Mouse (Mus musculus) induced T-regulatory cell, adult 2 months (primary cell): ENCODE measurements at regions not wholly inside any gene's neighbourhood (a gene's known extent, or its start where the extent isn't known, plus 50 kb on each side); places are given as distances from the start of the nearest gene placed in this dataset.

Experiments
- DNase-seq: peaks from one replicate; pipeline ENCODE4 v3.0.0-alpha.2; 2012; ENCODE audit warnings: low read depth

GRCm38 (mm10) chr14:17347286-17347685 lies 312.8 kb upstream of the Thrb start:
- DNase-seq, result no peak

DNA sequence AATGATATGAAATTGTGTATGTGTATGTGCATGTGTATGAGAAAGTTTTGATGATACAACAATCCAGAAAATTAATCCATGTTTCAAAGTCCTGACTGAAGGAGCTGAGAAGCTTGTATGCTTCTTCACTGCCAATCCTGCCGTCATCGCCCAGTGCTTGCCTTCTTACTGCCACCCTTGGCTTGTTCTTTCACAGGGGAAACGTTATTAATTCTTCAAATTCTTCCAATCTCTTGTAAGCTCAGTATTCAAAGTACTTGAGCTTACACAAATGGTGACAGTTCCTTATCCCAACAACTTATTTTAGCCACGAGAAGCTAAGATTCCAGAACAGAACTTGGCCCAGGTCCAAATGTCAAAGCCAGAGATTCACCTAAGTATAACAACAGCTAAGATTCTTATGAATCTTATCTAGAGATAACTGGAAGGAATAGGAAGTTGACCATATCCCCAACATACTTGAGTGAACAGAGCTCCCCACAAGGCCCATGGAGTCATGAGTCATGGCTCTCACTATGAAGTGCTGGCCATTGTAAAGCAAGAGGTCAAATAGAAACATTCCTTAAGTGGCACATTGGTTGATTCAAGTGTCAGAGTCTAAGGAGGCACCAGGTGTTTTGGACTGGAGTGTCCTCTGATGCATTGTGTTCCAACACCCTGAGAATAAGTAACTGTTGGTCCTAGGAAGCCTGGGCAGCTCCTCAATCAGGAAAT lies 307.6 kb upstream of the Thrb start:
- DNase-seq, result no peak

GRCm38 (mm10) chr14:17361910-17362309 lies 298.2 kb upstream of the Thrb start:
- DNase-seq, result no peak

- DNase-seq, result peak; percentile 56
These were observed 257.1 kb upstream of the Thrb start for GRCm38 (mm10) chr14:17402751-17403479.

GRCm38 (mm10) chr14:17405551-17406336 lies 254.3 kb upstream of the Thrb start:
- peak; percentile 55 for DNase-seq

DNA sequence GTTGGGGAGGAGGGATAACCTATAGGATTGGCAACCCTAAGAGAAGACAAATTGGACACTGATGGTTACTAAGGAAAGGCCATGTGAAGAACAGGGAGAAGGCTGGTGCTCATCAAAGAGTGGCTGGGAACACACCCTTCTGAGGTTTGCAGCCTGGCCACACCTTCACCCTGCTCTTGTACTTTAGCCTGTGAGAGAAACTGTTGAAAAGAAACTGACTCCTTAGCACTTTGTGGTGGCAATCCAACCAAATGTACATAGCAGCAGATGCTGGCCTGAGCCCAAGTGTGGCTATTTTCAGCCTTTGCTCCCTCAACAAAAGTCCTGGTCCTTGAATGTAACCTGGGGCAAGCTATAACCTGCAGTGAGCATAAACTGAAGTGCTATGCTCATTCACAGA lies 253.2 kb upstream of the Thrb start:
- DNase-seq, result no peak

DNA sequence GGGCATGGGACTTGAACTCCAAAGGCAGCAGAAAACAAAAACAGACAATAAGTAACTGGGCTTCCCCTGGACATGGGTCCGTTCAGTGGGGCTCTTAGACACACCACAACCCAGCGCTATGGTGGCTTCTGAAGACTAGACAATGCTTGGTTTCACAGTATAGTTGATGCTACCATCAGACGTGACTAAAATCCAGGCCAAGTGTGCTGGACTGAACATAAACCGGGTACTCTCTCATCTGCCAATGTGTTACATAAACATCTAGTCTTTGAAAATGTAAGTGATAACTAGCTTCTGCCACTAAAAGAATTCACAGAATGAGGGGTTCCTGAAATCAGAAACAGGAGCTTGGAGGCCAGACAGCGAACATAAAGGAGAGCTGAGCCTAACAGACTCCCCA lies 251.7 kb upstream of the Thrb start:
- DNase-seq, result no peak

- DNase-seq, result no peak
These were observed 251.2 kb upstream of the Thrb start for GRCm38 (mm10) chr14:17408813-17409212.

GRCm38 (mm10) chr14:17409497-17409896 lies 250.6 kb upstream of the Thrb start:
- DNase-seq, result no peak

GRCm38 (mm10) chr14:17410752-17411151 lies 249.3 kb upstream of the Thrb start:
- no peak for DNase-seq

DNA sequence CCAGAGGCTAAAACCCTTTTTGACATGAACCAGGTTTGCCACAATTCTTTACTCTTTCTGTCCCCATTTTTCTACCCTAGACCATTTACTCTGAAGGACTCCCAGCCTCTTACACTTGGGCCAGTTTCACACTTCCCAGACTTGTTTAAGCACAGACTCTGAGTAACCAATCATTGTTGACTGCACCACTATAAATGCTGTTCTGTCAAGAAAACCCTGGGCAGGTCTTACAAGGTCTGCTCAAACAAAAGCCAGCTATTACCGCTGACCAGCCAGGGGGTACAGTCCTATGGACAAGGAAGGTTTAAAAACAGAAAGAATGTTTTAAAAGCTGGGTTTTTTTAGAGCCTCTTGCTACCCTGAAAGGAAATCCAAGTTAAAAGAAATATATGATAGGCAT lies 248.8 kb upstream of the Thrb start:
- no peak for DNase-seq

DNA sequence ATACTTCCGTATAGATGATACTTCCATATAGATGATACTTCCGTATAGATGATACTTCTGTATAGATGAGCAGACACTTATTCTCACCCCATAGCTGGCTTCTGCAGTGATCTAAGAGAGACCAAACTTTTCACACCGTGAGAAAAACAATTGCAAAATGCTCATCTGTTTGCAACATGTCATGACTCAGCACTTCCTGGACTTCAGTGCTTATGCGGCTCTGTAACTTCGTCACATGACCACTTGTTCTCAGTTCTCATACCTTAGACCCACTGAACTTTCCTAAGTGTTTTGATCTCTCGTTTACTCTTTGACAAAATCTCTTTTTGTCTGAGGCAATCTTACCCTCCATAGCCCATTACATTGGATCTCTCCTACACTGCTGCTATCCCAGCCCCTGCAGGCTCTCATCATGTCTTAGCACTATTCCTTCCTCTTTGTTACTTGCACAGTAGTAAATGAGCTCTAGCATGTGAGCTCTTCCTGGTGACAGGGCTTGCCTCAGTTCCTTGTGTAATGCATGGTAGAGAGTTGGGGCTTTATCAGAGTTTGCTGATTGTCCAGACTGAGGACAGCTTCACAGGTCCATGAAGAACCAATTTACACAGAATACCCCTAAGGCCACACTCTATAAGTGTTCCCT lies 245.7 kb upstream of the Thrb start:
- peak; percentile 7 for DNase-seq

- no peak for DNase-seq
These were observed 232.3 kb upstream of the Thrb start for GRCm38 (mm10) chr14:17427751-17428150.

DNA sequence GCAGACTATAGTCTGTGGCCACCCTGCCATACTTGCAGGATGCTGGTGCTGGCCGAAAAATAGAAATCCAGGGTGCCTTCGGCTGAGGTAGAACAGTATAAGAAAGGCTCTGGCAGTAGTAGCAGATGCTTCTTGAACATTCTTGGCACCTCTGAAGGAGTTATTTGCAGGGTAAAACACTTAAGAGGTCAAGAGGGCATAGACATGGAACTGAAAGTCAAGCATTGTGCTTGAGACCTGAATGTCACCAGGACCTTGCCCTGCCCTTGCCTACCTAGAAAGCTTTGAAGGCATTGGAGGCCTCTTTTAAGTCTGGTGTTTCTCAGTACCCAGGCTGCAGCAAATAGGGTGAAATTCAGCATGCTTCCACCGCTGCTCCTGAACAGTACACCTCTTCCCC lies 230.9 kb upstream of the Thrb start:
- DNase-seq, result no peak

DNA sequence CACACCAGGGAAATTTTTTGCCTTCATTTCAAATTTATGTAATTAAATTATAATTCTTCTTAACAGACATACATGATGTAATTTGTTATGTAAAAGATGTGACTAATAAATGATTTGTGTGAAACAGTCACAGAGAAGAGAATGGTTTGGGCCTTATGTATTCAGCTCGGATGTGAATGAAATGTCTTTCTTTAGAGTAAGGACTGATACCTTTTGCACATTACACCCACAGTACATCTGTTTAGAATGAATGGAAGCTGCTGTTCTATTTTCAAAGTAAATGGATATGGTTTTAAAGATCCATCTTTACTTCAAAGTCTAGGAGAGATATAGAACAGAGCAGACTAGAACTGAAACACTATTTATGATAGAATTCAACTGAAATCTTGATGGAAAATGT lies 226.7 kb upstream of the Thrb start:
- DNase-seq, result no peak

DNA sequence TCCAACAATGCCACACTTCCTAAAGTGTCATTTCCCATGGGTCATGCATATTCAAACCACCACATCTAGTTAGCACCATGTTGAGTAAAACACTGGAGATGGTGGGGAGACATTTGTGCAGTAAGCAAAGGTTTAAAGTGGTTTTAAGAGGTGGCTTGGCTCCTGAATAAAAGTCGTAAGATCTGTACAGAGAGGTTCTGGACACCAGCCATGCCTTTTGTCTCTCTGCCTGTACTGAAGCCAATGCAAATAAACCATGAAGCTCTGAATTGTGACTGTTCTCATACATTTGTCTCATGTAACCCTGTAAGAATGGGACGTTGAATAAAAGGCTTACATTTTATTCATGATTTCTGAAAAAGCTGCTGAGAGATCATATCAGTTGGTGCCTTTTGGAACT lies 202.1 kb upstream of the Thrb start:
- DNase-seq, result no peak

- no peak for DNase-seq
These were observed 181.1 kb upstream of the Thrb start for GRCm38 (mm10) chr14:17478963-17479362.

- no peak for DNase-seq
These were observed 175.2 kb upstream of the Thrb start for GRCm38 (mm10) chr14:17484866-17485265.

- no peak for DNase-seq
These were observed 146.3 kb upstream of the Thrb start for GRCm38 (mm10) chr14:17513756-17514155.

DNA sequence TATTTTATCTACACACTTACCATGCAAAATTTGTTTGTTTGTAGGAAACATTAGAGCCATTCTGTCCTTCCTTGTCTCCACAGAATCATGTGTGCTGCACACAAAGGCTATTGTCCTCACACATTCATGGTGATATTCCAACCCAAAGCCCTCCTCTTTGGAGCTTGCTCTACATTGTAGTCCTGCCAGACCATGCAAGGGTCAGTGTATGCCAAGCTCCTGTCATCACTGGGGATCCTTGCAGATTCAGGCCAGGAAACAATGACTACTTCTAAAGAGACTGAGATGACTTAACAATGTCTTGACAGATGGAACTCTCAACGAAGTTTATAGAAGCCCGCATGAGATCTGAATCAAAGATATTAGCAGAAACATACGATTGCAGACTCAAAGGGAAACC lies 137.4 kb upstream of the Thrb start:
- no peak for DNase-seq

DNA sequence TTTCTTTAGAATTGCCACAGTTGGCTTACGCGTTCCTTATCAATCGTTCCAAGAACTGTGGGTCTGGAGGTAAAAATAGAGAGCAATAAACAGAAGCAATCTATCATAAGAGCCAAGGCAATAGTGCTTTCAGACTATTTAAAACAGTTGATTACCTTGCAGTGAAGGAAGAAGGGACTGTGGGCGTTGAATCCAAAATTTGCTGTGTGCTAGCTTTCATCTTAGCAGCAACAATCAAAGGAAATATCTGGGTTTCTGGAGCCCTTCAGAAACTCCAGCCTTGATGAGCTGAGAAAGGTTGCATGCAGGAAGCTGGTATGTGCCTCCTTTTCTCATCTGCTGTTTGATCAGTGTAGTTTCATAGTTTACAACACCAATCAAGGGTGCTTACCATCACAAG lies 136.1 kb upstream of the Thrb start:
- DNase-seq, result no peak

GRCm38 (mm10) chr14:17539322-17539721 lies 120.7 kb upstream of the Thrb start:
- DNase-seq, result no peak

DNA sequence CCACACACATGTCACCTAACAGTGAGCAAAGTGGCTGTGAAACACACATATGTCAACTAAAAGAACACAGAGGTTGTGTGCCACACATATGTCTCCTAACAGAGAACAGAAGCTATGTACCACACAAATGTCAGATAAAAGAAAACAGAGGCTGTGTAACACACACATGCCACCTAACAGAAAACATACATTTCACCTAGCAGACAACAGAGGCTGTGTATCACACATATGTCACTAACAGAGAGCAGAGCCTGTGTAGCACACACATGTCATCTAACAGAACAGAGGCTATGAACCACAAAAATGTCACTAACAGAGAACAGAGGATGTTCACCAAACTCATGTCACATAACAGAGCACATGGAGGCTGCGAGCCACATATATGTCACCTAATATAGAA lies 103.6 kb upstream of the Thrb start:
- no peak for DNase-seq
